Mouse (Mus musculus) right cerebral cortex, postnatal 36 days (tissue): Measurements from ENCODE around the gene Gse1.

Source experiments
- DNase-seq, 2 experiments: peaks; one replicate each; pipeline ENCODE4 v3.0.0; 2022; ENCODE audit warnings: low spot score in 2 of 2, mixed read lengths in 1 of 2

Gene Gse1

DNA sequence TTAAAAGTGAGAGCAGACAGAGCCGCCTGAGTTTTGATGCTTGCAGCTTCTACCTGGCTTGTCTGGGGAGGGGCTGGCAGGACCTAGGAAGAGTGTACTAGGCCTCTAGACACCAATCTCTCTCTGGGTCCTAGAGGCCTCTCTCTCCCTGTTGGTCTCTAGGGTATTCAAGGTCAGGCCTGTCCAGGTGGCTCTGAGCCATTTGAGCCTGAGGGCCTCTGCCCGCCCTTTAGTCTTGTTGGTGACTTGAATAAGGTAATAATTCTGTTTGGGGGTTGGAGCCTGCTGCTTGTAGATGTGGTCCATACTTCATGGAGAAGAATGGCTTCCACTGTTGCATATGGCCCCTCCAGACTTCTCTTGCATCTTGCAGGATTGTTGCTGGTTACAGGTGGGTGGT, 287.0 kb downstream of the Gse1 start:
- DNase-seq, result no peak

DNA sequence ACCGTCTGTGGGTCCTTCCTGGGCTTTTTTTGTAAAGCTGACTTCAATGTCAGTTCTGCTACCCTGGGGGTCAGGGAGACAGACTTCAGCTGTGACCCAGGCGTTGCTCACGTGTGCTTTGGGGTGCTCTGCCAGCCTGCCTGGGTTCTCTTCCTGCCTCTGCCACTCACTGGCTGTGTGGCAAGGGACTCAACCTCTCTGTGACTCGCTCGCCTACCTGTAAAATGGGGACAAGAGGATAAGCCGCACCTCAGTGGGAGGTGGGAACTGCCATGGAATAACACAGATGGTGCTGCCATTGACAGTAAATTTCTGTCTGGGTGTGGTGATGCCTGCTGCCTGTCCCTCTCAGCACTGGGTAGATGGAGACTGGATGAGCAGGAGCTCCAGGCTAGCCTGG, 287.4 kb downstream of the Gse1 start:
- no peak for DNase-seq

DNA sequence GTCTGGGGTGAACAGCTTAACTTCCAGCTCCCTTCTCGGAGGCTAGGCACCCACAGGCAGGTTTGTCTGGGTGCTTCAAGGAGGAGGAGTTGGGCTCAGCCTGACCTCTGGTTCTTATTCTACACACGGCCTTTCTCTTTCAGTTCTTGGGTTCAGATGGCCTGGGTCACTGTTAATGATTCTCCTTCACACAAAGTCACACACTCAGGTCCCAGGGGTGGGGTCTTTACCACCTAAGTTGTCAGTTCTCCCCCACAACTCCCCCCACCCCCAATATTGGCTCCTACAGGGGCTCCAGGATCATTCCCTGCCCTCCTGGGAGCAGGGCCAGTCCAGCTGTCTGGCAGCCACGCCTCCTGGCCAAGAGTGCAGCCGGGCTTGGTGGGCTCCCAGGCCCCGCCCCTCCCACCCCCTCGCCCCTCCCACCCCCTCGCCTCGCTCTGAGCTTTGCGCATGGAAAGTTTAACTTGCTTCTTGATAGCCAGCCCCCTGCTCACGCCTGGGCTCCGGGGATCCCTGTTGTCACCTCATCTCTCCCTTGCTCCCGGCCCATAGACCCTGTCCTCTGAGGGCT, 288.0 kb downstream of the Gse1 start:
- DNase-seq, result no peak

DNA sequence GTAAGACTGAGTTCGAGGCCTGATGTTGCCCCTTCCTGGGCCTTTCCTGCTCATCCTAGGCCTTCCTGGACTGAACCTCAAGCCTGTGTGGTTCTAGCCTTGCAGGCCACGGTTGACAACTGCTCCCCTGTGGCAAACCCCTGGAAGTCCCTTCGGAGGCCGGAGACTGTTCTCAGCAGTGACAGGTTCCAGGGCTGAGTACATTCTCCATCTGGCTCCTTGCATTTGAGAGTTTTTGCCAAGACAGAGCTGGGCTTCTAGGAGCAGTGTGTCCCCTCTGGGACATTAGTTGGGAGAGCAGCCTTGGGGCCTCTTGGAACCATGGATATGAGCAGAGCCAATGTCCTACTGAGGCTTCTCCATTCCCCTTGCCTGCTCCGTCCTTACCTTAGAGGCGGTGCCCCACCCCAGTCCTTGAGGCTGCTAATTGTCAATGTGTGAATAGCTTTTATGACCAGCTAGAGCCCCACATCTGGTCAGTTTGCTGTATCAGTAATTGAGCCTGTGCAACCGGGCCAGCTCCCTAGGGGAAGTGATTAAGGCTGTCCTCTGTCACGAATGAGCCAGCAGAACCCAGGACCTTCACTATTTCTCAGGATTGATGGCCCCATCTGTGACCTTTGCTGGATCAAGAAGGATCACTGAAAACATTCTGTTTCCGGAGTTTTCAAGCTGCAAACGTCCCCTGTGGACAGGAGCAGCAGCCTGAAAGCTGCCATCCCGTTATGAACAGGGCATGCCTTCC, 289.6 kb downstream of the Gse1 start:
- DNase-seq, result no peak

DNA sequence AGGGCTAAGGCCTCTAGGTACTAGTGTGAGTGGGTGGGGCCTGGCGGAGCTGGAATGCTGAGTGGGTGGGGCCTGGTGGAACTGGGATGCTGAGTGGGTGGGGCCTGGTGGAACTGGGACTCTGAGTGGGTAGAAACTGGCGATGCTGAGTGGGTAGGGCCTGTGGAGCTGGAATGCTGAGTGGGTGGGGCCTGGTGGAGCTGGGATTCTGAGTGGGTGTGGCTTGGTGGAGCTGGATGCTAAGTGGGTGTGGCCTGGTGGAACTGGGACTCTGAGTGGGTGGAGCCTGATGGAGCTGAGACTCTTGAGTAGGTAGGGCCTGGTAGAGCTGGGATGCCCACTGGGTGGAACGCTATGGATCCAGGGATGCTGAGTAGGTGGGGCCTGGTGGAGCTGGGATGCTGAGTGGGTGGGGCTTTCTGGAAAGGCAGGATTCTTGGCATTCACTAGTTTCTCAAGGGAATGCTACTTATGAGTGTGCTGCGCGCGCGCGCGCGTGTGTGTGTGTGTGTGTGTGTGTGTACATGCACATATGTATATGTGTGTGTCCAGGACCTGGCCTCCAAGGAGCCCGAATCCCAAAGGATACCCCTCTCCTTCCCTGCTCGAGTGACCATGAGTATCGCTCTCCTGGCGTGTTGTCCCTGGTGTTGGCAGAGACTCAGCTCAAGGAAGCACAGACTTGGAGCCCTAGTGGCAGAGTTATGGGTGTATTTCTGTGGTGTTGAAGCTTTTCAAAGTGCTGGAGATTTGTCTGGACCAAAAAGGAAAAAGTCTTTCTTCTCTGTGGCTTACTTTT, 290.7 kb downstream of the Gse1 start:
- peak; percentile 43 to 62 for DNase-seq

DNA sequence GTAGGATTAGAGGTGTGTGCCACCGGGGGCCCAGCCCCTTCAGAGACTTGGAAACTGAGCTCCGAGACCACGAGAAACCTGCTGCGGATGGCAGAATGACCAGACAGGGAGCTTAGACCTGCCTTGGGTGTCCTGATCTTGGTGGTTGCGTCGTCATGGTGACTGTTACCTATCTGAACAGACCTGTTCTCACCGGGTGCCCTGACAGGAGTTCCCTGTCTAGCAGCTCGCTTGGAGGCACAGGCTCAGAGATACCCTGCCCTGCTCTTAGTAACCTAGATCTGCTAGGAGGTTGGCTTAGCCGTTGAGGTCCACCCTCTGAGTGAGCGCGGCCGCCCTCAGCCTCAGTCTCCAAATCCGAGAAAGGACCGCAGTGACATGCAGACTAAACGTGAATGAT, 292.0 kb downstream of the Gse1 start:
- DNase-seq, result no peak

DNA sequence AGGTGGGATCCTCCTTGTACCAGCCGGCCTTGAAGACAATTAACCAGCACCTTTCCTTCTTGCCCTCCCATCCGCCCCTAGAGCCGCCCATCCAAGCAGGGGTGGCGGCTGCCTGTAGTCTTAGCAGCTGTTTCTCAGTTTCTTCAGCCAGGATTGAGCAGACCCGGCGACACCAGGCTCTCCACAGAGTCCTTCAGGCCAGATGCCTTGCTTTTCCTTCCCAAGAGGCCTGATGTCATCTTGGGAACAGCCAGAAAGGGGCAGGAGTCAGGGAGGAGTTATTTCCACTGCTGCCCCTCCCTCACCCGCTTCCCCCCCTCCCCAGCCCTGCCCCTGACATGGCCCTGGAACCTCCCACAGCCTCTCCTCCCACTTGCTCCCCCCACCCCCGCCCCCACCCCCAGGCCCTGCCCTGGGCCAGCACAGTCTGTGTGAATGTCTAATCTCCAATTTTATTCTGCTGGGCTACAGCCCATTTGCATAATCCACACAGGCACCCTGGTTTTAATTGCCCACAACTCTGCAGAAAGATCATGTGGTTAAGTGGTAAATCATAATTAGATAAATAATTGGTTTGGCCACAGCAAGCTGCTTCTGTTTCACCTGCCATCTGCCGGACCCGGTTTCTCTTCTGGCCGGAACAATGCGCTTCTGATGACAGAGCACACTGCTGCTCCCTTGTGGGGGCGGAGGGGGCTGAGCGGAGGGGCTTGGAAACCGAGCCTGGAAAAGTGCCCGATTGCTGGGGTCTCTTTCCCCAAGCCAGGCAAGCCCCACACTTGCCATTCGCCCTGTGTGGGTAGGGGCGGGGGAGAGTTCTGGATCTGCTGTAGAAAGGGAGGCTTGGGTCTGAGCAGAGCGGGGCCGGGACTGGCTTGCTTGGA, 292.7 kb downstream of the Gse1 start:
- no peak for DNase-seq

DNA sequence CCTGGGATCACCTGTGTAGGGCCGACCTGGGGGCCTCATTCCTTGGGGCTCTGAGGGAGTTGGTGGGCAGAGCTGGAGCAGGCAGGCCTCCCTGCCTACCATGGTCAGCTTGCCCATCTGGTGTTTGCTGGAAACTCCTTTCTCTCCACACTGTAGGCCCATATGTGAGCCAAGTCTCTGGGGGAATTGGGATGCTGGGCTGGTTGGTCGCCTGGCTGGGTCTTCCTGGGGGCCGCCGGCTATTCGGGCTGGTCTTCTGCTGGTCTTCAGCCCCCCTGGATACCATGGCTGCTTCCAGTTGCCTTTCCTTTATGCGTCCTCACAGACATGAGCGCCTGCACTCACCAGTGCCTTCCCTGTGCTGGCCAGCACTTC, 293.3 kb downstream of the Gse1 start:
- DNase-seq, result no peak

DNA sequence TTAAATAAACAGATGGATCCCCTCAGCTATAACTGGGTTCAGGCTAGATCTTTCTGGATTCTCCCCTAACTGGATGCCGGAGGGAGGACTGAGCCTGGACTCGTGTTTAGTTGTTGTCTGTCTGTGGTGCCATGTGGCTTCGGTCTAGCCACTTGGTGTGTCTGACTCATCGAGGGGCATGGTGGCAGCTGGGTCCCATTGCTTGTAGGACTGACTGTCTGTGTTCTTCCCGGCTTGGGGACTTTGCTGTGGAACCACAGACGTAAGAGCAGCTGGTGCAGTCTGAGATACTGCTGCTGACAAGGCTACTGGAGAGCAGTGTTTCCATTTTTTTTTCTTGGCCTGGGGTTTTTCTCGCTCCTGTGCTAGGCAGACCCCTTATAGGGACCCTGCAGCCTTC, 295.4 kb downstream of the Gse1 start:
- DNase-seq, result no peak

DNA sequence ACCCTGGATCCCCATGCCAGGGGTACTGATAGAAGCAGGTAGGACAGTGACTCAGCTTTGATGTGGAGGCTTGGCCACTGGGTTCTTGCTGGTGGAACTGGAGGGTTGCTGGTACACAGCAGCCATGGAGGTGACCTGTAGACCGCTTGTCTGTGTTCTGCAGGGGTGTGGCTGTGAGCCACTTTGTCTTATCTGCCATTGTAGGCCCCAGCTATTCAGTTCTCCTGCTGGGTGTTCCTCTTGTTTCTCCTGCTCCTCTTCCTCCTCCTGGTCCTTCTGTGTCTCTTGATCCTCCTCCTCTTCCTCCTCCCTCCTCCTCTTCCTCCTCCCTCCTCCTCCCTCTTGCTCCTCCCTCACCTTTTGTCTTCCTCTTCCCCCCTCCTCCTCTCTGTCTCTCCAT, 296.9 kb downstream of the Gse1 start:
- DNase-seq, result no peak

DNA sequence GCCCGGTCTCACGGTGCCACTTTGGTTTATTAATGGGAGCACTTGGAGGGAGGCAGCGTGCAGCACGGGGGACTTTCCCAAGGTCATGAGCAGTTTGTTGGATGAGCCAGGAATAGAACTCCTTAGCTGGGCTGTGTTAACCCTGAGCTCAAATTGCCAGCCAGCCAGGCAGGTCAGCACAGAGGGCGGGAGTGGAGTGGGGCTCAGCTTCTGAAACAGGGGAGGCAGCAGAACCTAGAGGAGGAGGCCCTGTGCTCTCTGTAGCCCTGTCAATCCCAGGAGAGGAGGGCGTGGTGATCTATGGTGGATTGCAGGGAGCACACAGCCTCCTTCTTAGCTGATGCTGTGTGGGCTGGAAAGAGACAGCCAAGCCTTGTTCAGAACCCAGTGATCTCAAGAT, 297.6 kb downstream of the Gse1 start:
- DNase-seq, result no peak

DNA sequence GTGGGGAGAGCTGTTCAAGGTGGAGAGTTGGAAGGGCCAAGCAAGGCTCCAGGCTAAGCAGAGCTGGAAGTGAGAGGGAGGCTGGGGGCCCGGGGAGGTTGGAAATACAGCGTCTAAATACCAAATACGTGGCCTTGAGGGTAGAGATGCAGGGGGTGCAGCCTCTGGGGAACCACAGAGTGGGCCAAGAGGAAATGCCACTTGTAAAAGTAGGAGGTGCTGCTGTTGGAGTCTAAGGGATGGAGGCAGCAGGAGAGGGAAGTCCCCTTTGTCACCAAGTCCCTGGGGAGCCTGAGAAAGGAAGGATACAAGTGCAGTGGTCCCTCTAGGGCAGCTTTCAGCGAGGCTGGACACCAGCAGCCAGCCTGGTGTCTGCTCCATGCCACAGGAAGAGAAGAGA, 298.3 kb downstream of the Gse1 start:
- DNase-seq, result no peak

DNA sequence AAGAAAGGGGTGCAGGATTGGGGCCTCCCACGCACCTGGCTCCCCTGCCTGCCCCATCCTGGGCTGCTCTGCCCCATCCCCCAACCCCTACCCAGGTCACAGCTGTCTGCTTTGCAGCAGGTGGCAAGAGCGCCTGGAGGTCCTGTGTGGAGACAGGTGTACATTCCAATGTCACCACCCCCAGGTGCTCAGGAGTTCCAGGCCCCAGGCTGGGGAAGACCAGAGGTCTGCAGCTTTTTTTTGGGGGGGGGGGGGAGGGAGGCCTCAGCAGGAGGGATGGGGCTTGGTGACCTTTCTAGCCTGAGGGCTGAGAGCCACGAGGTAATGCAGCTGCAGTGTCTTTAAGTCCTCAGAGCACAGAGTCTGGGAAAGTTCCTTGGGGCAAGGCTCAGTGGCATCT, 300.1 kb downstream of the Gse1 start:
- DNase-seq, result no peak

DNA sequence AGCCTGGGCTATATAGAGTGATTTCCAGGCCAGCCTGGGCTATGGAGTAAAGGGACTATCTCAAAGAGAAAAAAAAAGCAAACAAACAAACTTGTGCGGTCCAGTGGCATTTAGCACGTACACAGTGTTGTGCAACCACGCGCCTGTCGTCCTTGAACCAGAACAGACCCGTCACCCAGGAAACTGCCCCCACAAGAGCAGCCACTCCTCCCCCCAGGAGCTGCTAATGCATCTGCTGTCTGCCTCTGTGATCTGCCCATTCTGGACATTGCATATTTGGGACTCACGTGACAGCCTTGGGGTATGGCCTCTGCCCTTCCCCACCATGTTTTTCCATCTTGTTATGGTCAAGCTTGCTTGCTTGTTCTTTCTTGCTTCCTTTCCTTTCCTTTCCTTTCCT, 301.0 kb downstream of the Gse1 start:
- DNase-seq, result no peak

DNA sequence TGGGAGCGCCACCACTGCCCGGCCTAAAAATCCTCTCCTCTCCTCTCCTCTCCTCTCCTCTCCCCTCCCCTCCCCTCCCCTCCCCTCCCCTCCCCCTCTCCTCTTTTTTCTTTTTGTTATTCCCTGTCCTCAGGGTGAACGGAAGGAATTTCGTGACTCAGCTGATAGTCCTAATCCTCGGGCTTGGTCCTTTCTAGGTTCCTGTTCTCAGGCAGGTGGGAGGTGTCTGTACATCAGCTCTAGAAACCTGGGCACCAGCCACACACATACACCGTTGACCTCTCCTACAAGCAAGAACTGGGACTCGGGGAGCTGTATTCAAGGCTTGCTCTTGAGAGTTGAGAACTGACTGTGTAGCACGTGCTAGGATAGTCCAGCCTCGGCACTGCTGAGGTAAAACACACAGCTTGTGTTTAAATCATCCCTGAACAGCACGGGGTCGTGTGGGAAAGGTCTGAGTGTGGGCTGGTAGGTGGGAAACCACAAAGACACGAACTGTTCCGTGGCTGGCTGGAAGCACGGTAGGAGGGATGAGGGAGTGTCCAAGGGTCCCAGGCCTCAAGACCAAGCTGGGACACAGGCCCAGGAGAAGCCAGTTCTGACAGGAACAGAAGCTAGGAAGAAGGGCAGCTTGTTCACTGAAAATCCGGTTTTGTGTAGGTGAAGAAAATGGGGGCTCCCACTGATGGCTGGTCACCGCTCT, 302.8 kb downstream of the Gse1 start:
- no peak for DNase-seq

DNA sequence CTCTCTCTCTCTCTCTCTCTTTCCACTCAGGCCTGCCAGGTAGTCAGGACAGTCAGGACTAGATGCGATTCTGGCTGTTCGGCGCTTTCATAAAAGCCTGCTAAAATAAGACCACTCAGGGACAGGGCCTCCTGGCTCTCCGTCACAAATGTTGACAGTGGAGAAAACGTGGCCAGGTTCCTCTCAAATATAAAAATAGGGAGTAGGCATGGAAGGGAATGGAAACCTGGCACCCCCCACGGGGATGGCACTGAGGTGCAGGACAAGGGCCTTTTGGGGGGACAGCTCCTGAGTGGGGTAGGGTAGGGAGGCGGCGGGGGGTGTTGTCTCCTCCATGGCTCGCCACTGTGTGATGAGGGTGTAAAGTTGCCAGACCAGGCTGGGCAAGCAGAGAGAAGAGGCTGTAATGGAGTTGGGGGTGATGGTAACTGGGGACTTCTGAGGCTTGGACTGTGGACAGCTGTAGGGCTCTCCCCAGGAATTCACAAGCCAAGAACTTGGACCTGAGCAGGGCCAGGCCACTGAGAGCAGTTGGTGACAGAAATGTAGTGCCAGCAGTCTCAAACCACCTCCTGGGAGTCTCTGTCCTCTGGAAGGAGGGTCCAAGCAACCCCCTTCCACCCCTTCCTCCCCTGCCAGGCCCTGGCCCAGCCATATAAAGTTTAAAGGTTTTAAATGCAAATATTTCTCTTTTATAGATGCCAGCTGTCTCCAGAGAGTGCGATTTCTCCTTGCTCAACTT, 303.7 kb downstream of the Gse1 start:
- no peak for DNase-seq

DNA sequence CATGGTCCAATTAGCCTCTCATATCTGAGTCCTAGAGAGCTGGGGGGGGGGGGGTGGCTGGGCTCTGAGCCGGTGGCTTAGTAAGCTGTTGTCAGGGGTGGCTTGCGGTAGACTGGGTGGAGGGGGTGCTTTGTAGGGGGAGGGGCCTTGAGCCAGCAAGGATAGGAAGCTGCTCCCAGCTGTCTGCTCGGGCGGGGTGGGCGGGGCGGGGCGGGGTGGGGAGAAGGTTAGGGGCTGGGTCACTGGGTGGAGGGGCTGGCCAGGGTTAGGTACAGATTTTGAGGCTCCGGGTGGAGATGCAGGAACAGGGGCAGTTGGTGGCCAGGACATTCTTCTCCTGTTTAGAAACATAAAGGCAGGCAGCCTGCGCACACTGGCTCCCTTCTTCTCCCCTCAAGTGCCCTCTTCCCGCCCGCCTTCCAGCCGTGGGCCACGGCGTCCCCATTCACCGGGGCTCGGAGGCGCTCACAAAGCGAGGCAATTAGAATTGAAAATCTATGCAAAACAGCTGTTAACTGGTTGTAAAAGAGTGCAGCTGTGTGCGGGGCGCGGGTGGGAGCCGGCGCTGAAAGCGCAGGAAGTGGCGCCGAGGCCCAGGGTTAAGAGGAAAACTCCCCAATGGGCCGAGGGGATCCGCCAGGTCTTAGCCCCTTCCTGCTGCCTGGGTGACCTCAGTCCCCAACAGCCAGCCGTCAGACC, 304.4 kb downstream of the Gse1 start:
- DNase-seq, result no peak

DNA sequence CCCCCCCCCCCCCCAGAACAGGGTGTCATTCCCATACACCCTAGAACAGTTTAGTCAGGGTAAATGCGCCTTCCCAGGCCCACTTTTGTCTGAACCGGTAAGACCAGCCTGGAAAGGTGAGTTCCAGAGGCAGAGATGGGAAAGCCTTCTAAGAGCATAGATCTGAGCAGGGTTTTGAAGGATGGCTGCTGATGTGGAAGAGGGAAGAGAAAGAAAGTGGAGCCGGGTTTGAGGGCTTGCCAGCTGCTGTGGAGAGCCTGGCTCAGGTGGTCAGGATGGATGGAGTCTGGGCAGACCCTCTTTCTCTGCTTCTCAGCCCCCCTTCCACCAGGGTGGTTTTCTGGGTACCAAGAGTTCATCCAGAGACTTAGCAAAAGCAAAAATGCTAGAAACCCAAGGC, 305.1 kb downstream of the Gse1 start:
- DNase-seq, result no peak

DNA sequence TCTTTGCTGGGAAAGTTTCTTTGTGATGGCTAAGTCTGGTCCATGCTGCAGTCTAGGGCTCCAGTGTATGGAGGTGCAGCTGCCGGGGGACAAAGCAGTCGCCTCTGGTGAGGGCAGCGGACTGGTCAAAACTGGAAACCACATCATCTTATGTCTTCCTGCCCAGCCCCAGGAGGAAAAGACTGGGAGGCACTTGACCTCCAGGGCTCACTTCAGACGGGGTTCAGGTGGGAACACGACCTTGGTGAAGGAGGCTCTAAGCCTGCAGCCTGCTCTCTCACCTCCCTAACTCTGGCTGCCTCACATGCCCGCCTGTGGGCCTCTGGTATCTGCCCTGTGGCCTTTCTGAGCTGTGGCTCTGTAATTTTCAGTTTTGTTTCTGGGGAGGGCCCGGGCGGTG, 305.8 kb downstream of the Gse1 start:
- DNase-seq, result no peak
